Mouse (Mus musculus): Measurements from ENCODE around the gene Ube3c. TPM values are rescaled to one million over a fixed set of nuclear protein-coding genes. Genes with fewer than 3 reads are reported as not detected.
"Not testable (repeated sequence)": the region's sequence is repeated elsewhere in the genome, so short reads cannot be mapped to it uniquely, and the experiment has no call there.

Ube3c gene
- polyA plus RNA-seq (2016; fragmentation: Nextera tagmentation; extraction: Ambion mirVana) = 17.4 and 20.0 TPM in 2 replicates

GRCm38 (mm10) chr5:29568848-29569377 is at the start of gene Ube3c:
TSS of gene Ube3c (plus strand) at chr5:29569242.
- peaks cover 26% of the 10 kb centered on the region for H3K36me3 ChIP-seq (replicated peaks)
- peaks cover 14% of the 10 kb centered on the region for H3K4me1 ChIP-seq
- H3K27ac ChIP-seq = peak within 1 kb of the TSS; percentile 92
- under 1% methylated on average over 72 of the region's 72 CpGs for WGBS
- no peaks in the 10 kb centered on the region for H3K27me3 ChIP-seq (ENCODE audit: poor library complexity, severe bottlenecking)
- H3K9me3 ChIP-seq = no peaks in the 10 kb centered on the region
- peak within 1 kb of the TSS; percentile 68 for H3K4me3 ChIP-seq
- DNase-seq (ENCODE audit: extremely low spot score, low spot score) = peak; percentile 98

GRCm38 (mm10) chr5:29560111-29560510 is 8.9 kb upstream of the Ube3c start:
- WGBS = 87% methylated on average over 5 of the region's 5 CpGs
- Histone ChIP-seq H3K4me3 (no peak overlapping the region), H3K9me3 (no peaks in the 10 kb centered on the region), H3K27me3 (ENCODE audit: poor library complexity, severe bottlenecking) (no peaks in the 10 kb centered on the region), H3K36me3 (replicated peaks) (no peaks in the 10 kb centered on the region), H3K4me1 (no peaks in the 10 kb centered on the region), H3K27ac (no peak overlapping the region)
- no peak for DNase-seq (ENCODE audit: extremely low spot score, low spot score)

GRCm38 (mm10) chr5:29560667-29561066 is 8.4 kb upstream of the Ube3c start:
- Histone ChIP-seq H3K4me1 (no peaks in the 10 kb centered on the region), H3K9me3 (no peaks in the 10 kb centered on the region), H3K27me3 (ENCODE audit: poor library complexity, severe bottlenecking) (no peaks in the 10 kb centered on the region), H3K27ac (no peak overlapping the region), H3K4me3 (no peak overlapping the region), H3K36me3 (replicated peaks) (no peaks in the 10 kb centered on the region)
- 88% methylated on average over 2 of the region's 2 CpGs for WGBS
- DNase-seq (ENCODE audit: extremely low spot score, low spot score) = no peak

GRCm38 (mm10) chr5:29569378-29570280 is 587 bp downstream of the Ube3c start:
- Histone ChIP-seq H3K4me1 (peaks cover 14% of the 10 kb centered on the region), H3K4me3 (peak overlapping the region; percentile 68), H3K9me3 (no peaks in the 10 kb centered on the region; the same call in 1 of the 2 replicates), H3K36me3 (replicated peaks) (peaks cover 32% of the 10 kb centered on the region), H3K27me3 (ENCODE audit: poor library complexity, severe bottlenecking) (no peaks in the 10 kb centered on the region), H3K27ac (peak overlapping the region; percentile 92)
- WGBS = 3% methylated on average over 66 of the region's 67 CpGs
- DNase-seq (ENCODE audit: extremely low spot score, low spot score) = no peak

- not testable (repeated sequence) for DNase-seq (ENCODE audit: extremely low spot score, low spot score); H3K4me3 ChIP-seq; H3K9me3 ChIP-seq; H3K27ac ChIP-seq; H3K27me3 ChIP-seq (ENCODE audit: poor library complexity, severe bottlenecking)
- 88% methylated on average over 11 of the region's 11 CpGs for WGBS
- Histone ChIP-seq H3K4me1 (peaks cover 14% of the 10 kb centered on the region), H3K36me3 (replicated peaks) (peaks cover 50% of the 10 kb centered on the region)
Measured at GRCm38 (mm10) chr5:29574286-29574685, 5.2 kb downstream of the Ube3c start.

- Histone ChIP-seq H3K4me3 (no peak overlapping the region), H3K27me3 (ENCODE audit: poor library complexity, severe bottlenecking) (no peaks in the 10 kb centered on the region), H3K4me1 (peaks cover 9% of the 10 kb centered on the region), H3K36me3 (replicated peaks) (peaks cover 50% of the 10 kb centered on the region), H3K27ac (no peak overlapping the region), H3K9me3 (peaks cover 3% of the 10 kb centered on the region; the same call in 1 of the 2 replicates)
- WGBS = 88% methylated on average over 2 of the region's 2 CpGs
- no peak for DNase-seq (ENCODE audit: extremely low spot score, low spot score)
Measured at GRCm38 (mm10) chr5:29575085-29575484, 6.0 kb downstream of the Ube3c start.

GRCm38 (mm10) chr5:29577795-29578631 is 9.0 kb downstream of the Ube3c start:
- H3K4me3 ChIP-seq = no peak overlapping the region
- no peaks in the 10 kb centered on the region for H3K27me3 ChIP-seq (ENCODE audit: poor library complexity, severe bottlenecking)
- no peaks in the 10 kb centered on the region for H3K4me1 ChIP-seq
- DNase-seq (ENCODE audit: extremely low spot score, low spot score) = no peak
- 86% methylated on average over 4 of the region's 4 CpGs for WGBS
- no peak overlapping the region for H3K27ac ChIP-seq
- peaks cover 3% of the 10 kb centered on the region; the same call in 1 of the 2 replicates for H3K9me3 ChIP-seq
- H3K36me3 ChIP-seq (replicated peaks) = peaks cover 40% of the 10 kb centered on the region

- H3K4me3 ChIP-seq = no peak overlapping the region
- H3K9me3 ChIP-seq = no peaks in the 10 kb centered on the region
- H3K36me3 ChIP-seq (replicated peaks) = peaks cover 20% of the 10 kb centered on the region
- no peaks in the 10 kb centered on the region for H3K27me3 ChIP-seq (ENCODE audit: poor library complexity, severe bottlenecking)
- DNase-seq (ENCODE audit: extremely low spot score, low spot score) = no peak
- 90% methylated on average over 2 of the region's 2 CpGs for WGBS
- H3K4me1 ChIP-seq = no peaks in the 10 kb centered on the region
- no peak overlapping the region for H3K27ac ChIP-seq
Measured at GRCm38 (mm10) chr5:29583880-29584595, 15.0 kb downstream of the Ube3c start.

GRCm38 (mm10) chr5:29592161-29592560 is 23.1 kb downstream of the Ube3c start:
- H3K27me3 ChIP-seq (ENCODE audit: poor library complexity, severe bottlenecking); DNase-seq (ENCODE audit: extremely low spot score, low spot score); H3K27ac ChIP-seq; H3K4me1 ChIP-seq; H3K4me3 ChIP-seq: not testable (repeated sequence)
- Histone ChIP-seq H3K36me3 (replicated peaks) (peaks cover 90% of the 10 kb centered on the region), H3K9me3 (peaks cover 25% of the 10 kb centered on the region)
- 96% methylated on average over 7 of the region's 7 CpGs for WGBS

GRCm38 (mm10) chr5:29606546-29606945 is 37.5 kb downstream of the Ube3c start:
- 86% methylated on average over 2 of the region's 2 CpGs for whole genome bisulfite sequencing
- Histone ChIP-seq H3K4me3 (no peak overlapping the region), H3K36me3 (replicated peaks) (peaks cover 90% of the 10 kb centered on the region), H3K4me1 (no peaks in the 10 kb centered on the region), H3K9me3 (no peaks in the 10 kb centered on the region), H3K27me3 (ENCODE audit: poor library complexity, severe bottlenecking) (no peaks in the 10 kb centered on the region), H3K27ac (no peak overlapping the region)
- no peak for DNase-seq (ENCODE audit: extremely low spot score, low spot score)

- no peaks in the 10 kb centered on the region for H3K27me3 ChIP-seq (ENCODE audit: poor library complexity, severe bottlenecking)
- H3K9me3 ChIP-seq = no peaks in the 10 kb centered on the region
- H3K4me3 ChIP-seq = no peak overlapping the region
- 91% methylated on average over 10 of the region's 10 CpGs for WGBS
- no peak for DNase-seq (ENCODE audit: extremely low spot score, low spot score)
- H3K27ac ChIP-seq = no peak overlapping the region
- H3K36me3 ChIP-seq (replicated peaks) = peaks cover 70% of the 10 kb centered on the region
- no peaks in the 10 kb centered on the region for H3K4me1 ChIP-seq
Measured at GRCm38 (mm10) chr5:29625610-29626009, 56.6 kb downstream of the Ube3c start.

- WGBS = 92% methylated on average over 2 of the region's 2 CpGs
- no peak overlapping the region for H3K27ac ChIP-seq
- peaks cover 72% of the 10 kb centered on the region for H3K36me3 ChIP-seq (replicated peaks)
Measured at GRCm38 (mm10) chr5:29629941-29630340, 60.9 kb downstream of the Ube3c start.

More at GRCm38 (mm10) chr5:29629941-29630340, 60.9 kb downstream of the Ube3c start:
- H3K9me3 ChIP-seq = no peaks in the 10 kb centered on the region
- no peak for DNase-seq (ENCODE audit: extremely low spot score, low spot score)
- H3K27me3 ChIP-seq (ENCODE audit: poor library complexity, severe bottlenecking) = no peaks in the 10 kb centered on the region
- H3K4me3 ChIP-seq = no peak overlapping the region
- no peaks in the 10 kb centered on the region for H3K4me1 ChIP-seq
